Mouse (Mus musculus) erythroblast, adult 5-6 weeks (primary cell): ENCODE measurements at regions not wholly inside any gene's neighbourhood (a gene's known extent, or its start where the extent isn't known, plus 50 kb on each side); places are given as distances from the start of the nearest gene placed in this dataset.

ENCODE experiments used
- ATAC-seq: replicated peaks from 2 replicates; pipeline ENCODE4 v1.8.0; 2016; ENCODE audit warnings: moderate number of reproducible peaks, mild to moderate bottlenecking, moderate TSS enrichment, inconsistent platforms; ENCODE audit not compliant: poor library complexity, low FRiP score, severe bottlenecking

- no peak for ATAC-seq
Observed at GRCm38 (mm10) chr17:85785625-85786294, 97.7 kb upstream of the Six2 start.

GRCm38 (mm10) chr17:85780477-85780876 lies 92.4 kb upstream of the Six2 start:
- peak; percentile 62; the same call in 1 of the 2 replicates for ATAC-seq

GRCm38 (mm10) chr17:85776876-85777275 lies 88.8 kb upstream of the Six2 start:
- no peak for ATAC-seq

GRCm38 (mm10) chr17:85768341-85768740 lies 80.3 kb upstream of the Six2 start:
- no peak for ATAC-seq

GRCm38 (mm10) chr17:85767201-85767862 lies 79.3 kb upstream of the Six2 start:
- peak; percentile 87 for ATAC-seq

GRCm38 (mm10) chr17:85766556-85766955 lies 78.5 kb upstream of the Six2 start:
- ATAC-seq, result no peak

GRCm38 (mm10) chr17:85758581-85759098 lies 70.6 kb upstream of the Six2 start:
- no peak for ATAC-seq

- peak; percentile 63; the same call in 1 of the 2 replicates for ATAC-seq
Observed at GRCm38 (mm10) chr17:85757647-85758046, 69.6 kb upstream of the Six2 start.

- peak; percentile 60 for ATAC-seq
Observed at GRCm38 (mm10) chr17:85755557-85755956, 67.5 kb upstream of the Six2 start.

- no peak for ATAC-seq
Observed at GRCm38 (mm10) chr17:85748649-85749081, 60.6 kb upstream of the Six2 start.

GRCm38 (mm10) chr17:85747976-85748648 lies 60.0 kb upstream of the Six2 start:
- ATAC-seq, result no peak
